Mouse (Mus musculus): ENCODE data around the gene Ak2. TPM values are rescaled to one million over a fixed set of nuclear protein-coding genes. Genes with fewer than 3 reads are reported as not detected.
A peak's percentile ranks its signal among the peaks of the same experiment; 100 is the strongest.

Ak2 gene
- polyA plus RNA-seq, 1 experiment from 2014 or later = 171 TPM

DNA sequence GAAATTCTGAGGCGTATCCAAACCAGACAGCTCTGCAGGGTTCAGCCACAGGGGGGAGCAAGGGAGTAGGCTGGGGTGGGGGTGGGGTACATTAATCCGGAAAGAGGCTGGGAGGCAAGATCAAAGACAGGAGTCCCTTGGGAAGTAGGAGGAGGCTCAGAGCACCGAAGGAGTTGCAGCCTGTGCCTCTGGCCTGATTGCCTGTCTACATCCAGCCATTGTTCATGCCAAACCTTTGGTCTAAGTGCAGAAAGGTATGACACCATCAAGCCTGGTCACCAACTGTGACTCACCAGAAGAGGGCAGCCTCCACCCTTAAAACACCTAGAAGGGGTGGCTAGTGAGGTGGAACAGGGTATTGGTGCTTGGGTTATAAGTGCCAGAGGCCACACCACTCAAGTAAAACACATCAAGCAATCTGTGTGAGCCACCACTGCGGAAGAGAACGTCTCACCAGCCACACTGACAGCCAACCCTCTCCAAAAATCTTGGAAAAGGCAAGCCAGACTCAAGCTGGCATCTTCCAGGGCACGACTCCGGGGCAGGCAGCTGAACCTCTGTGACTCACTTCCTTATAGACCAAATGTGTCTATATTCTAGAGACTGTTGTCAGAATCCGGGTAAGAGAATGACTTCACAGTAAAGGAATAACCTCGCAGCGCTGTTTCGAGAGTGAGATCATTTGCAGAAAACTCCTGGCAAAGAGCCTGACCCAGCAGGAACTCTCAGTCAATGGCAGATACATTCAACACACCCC, 34.4 kb upstream of the Ak2 start:
- no peaks in the 10 kb centered on the region for H3K36me3 ChIP-seq (ENCODE audit: control insufficient read depth, insufficient read depth, low read length)
- H3K4me2 ChIP-seq (replicated peaks; ENCODE audit: low read depth, low read length) = no peak overlapping the region
- no peak overlapping the region for H3K27ac ChIP-seq (ENCODE audit: low read depth, low read length)
- no peaks in the 10 kb centered on the region for H3K27me3 ChIP-seq (ENCODE audit: control insufficient read depth, insufficient read depth, low read length)
- H3K4me1 ChIP-seq (ENCODE audit: control insufficient read depth, insufficient read depth, low read length) = peaks cover 11% of the 10 kb centered on the region; the same call in 1 of the 2 replicates
- 0 out of 2 replicates have a peak, but pooled peaks have one; percentile 18 for ATAC-seq (ENCODE audit: low FRiP score, low TSS enrichment)
- H3K4me3 ChIP-seq (ENCODE audit: low read length) = no peak overlapping the region
- no peaks in the 10 kb centered on the region for H3K9me3 ChIP-seq (ENCODE audit: control insufficient read depth, low read length)
- H3K9ac ChIP-seq (ENCODE audit: low read depth, low read length) = no peak overlapping the region
- 47% methylated on average over 11 of the region's 11 CpGs for WGBS

DNA sequence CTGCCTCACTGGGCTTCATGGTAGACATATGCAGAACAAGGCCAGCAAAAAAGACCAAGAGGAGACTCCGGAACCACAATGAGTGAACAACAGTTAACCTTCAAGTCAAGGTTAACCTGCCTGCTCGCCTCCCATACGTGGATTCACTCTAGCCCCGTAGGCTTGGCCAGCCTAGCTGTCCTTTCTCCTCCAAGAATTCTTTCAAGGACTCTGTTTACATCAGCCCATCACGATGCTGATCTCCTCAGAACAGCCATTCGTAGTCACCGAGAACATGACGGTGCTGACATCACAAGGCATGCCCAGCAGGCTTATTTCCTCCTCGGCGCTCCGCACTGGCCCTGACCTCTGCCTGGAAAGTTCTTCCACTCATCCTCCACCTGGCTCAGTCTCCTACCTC, 33.6 kb upstream of the Ak2 start:
- Histone ChIP-seq H3K27me3 (ENCODE audit: control insufficient read depth, insufficient read depth, low read length) (no peaks in the 10 kb centered on the region), H3K4me2 (replicated peaks; ENCODE audit: low read depth, low read length) (no peak overlapping the region), H3K9me3 (ENCODE audit: control insufficient read depth, low read length) (no peaks in the 10 kb centered on the region), H3K4me1 (ENCODE audit: control insufficient read depth, insufficient read depth, low read length) (peaks cover 11% of the 10 kb centered on the region; the same call in 1 of the 2 replicates), H3K36me3 (ENCODE audit: control insufficient read depth, insufficient read depth, low read length) (no peaks in the 10 kb centered on the region), H3K9ac (ENCODE audit: low read depth, low read length) (no peak overlapping the region), H3K27ac (ENCODE audit: low read depth, low read length) (no peak overlapping the region), H3K4me3 (ENCODE audit: low read length) (no peak overlapping the region)
- 81% methylated on average over 11 of the region's 11 CpGs for WGBS
- ATAC-seq (ENCODE audit: low FRiP score, low TSS enrichment) = no peak

DNA sequence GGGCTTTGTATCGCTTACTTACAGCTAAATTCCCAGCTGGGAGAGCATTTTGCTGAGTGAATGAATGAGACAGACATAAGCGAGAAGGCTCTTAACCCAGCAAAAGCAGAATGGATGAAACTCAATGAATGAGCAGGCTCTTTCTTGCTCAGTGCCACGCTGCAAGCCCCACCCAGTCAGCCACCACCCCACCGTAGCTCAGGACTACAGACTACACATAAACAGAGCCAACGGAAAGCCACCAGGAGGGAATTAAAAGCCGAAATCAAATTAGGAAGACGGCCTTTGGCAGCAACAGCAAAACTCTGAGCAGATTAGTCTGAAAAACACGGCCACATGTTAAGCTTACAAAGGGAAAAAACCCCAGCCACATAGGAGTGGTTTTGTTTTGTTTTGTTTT, 32.9 kb upstream of the Ak2 start:
- no peak overlapping the region for H3K9ac ChIP-seq (ENCODE audit: low read depth, low read length)
- peaks cover 11% of the 10 kb centered on the region; the same call in 1 of the 2 replicates for H3K4me1 ChIP-seq (ENCODE audit: control insufficient read depth, insufficient read depth, low read length)
- H3K27me3 ChIP-seq (ENCODE audit: control insufficient read depth, insufficient read depth, low read length) = no peaks in the 10 kb centered on the region
- no peak overlapping the region for H3K4me2 ChIP-seq (replicated peaks; ENCODE audit: low read depth, low read length)
- WGBS = 87% methylated on average over 8 of the region's 8 CpGs
- no peaks in the 10 kb centered on the region for H3K36me3 ChIP-seq (ENCODE audit: control insufficient read depth, insufficient read depth, low read length)
- H3K27ac ChIP-seq (ENCODE audit: low read depth, low read length) = no peak overlapping the region
- H3K4me3 ChIP-seq (ENCODE audit: low read length) = no peak overlapping the region
- no peaks in the 10 kb centered on the region for H3K9me3 ChIP-seq (ENCODE audit: control insufficient read depth, low read length)
- ATAC-seq (ENCODE audit: low FRiP score, low TSS enrichment) = no peak

DNA sequence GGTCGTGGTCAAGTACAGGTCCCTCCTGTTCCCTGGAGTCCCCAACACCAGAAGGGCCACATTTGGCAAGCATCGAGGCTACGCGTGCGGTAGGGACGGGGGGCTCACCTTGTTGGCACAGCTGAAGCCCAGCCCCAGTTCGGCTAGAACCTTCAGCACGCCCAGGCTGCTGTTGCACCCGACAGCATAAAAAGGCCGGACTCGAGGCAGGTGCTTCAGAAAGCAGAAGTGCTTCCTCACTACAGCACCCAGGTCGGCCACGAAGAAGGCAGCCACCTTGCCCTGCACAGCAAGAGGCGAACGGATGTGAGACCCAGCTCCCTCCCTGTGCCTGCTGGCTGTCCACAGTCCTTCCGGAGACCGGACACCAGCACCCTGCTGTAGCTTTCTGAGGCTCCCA, 32.1 kb upstream of the Ak2 start:
- Histone ChIP-seq H3K9ac (ENCODE audit: low read depth, low read length) (no peak overlapping the region), H3K36me3 (ENCODE audit: control insufficient read depth, insufficient read depth, low read length) (no peaks in the 10 kb centered on the region), H3K4me1 (ENCODE audit: control insufficient read depth, insufficient read depth, low read length) (peaks cover 11% of the 10 kb centered on the region; the same call in 1 of the 2 replicates), H3K9me3 (ENCODE audit: control insufficient read depth, low read length) (no peaks in the 10 kb centered on the region), H3K4me3 (ENCODE audit: low read length) (no peak overlapping the region), H3K27me3 (ENCODE audit: control insufficient read depth, insufficient read depth, low read length) (no peaks in the 10 kb centered on the region), H3K4me2 (replicated peaks; ENCODE audit: low read depth, low read length) (no peak overlapping the region), H3K27ac (ENCODE audit: low read depth, low read length) (no peak overlapping the region)
- 86% methylated on average over 17 of the region's 17 CpGs for WGBS
- ATAC-seq (ENCODE audit: low FRiP score, low TSS enrichment) = no peak

- no peak for ATAC-seq (ENCODE audit: low FRiP score, low TSS enrichment)
Observed at GRCm38 (mm10) chr4:128961301-128962028, 30.3 kb upstream of the Ak2 start.

GRCm38 (mm10) chr4:128962029-128962925, 29.5 kb upstream of the Ak2 start, which contains the start of gene Azin2:
Azin2 (minus strand) TSS chr4:128962442.
- Histone ChIP-seq H3K4me3 (ENCODE audit: low read length) (peak within 1 kb of the TSS; percentile 66), H3K27me3 (ENCODE audit: control insufficient read depth, insufficient read depth, low read length) (no peaks in the 10 kb centered on the region), H3K4me1 (ENCODE audit: control insufficient read depth, insufficient read depth, low read length) (peaks cover 14% of the 10 kb centered on the region; the same call in 1 of the 2 replicates), H3K9ac (ENCODE audit: low read depth, low read length) (peak within 1 kb of the TSS; percentile 79), H3K9me3 (ENCODE audit: control insufficient read depth, low read length) (no peaks in the 10 kb centered on the region), H3K36me3 (ENCODE audit: control insufficient read depth, insufficient read depth, low read length) (no peaks in the 10 kb centered on the region), H3K27ac (ENCODE audit: low read depth, low read length) (peak within 1 kb of the TSS; percentile 53; the same call in 1 of the 2 replicates), H3K4me2 (replicated peaks; ENCODE audit: low read depth, low read length) (peak within 1 kb of the TSS; percentile 88)
- under 1% methylated on average over 55 of the region's 72 CpGs for WGBS
- peak; percentile 95 for ATAC-seq (ENCODE audit: low FRiP score, low TSS enrichment)

More at GRCm38 (mm10) chr4:128961301-128962028, 30.3 kb upstream of the Ak2 start:
- Histone ChIP-seq H3K36me3 (ENCODE audit: control insufficient read depth, insufficient read depth, low read length) (no peaks in the 10 kb centered on the region), H3K4me3 (ENCODE audit: low read length) (peak overlapping the region; percentile 66), H3K27ac (ENCODE audit: low read depth, low read length) (no peak overlapping the region), H3K9ac (ENCODE audit: low read depth, low read length) (peak overlapping the region; percentile 79), H3K4me2 (replicated peaks; ENCODE audit: low read depth, low read length) (peak overlapping the region; percentile 88), H3K4me1 (ENCODE audit: control insufficient read depth, insufficient read depth, low read length) (peaks cover 11% of the 10 kb centered on the region; the same call in 1 of the 2 replicates), H3K27me3 (ENCODE audit: control insufficient read depth, insufficient read depth, low read length) (no peaks in the 10 kb centered on the region), H3K9me3 (ENCODE audit: control insufficient read depth, low read length) (no peaks in the 10 kb centered on the region)
- 6% methylated on average over 16 of the region's 16 CpGs for whole genome bisulfite sequencing

- Histone ChIP-seq H3K27me3 (ENCODE audit: control insufficient read depth, insufficient read depth, low read length) (no peaks in the 10 kb centered on the region), H3K9me3 (ENCODE audit: control insufficient read depth, low read length) (no peaks in the 10 kb centered on the region), H3K9ac (ENCODE audit: low read depth, low read length) (no peak overlapping the region; the same call in 1 of the 2 replicates), H3K36me3 (ENCODE audit: control insufficient read depth, insufficient read depth, low read length) (no peaks in the 10 kb centered on the region), H3K27ac (ENCODE audit: low read depth, low read length) (no peak overlapping the region), H3K4me1 (ENCODE audit: control insufficient read depth, insufficient read depth, low read length) (peaks cover 8% of the 10 kb centered on the region; the same call in 1 of the 2 replicates), H3K4me3 (ENCODE audit: low read length) (peak overlapping the region; percentile 66), H3K4me2 (replicated peaks; ENCODE audit: low read depth, low read length) (peak overlapping the region; percentile 88)
- ATAC-seq (ENCODE audit: low FRiP score, low TSS enrichment) = no peak
- WGBS = 6% methylated on average over 9 of the region's 9 CpGs
Observed at GRCm38 (mm10) chr4:128962926-128963290, 28.9 kb upstream of the Ak2 start.

GRCm38 (mm10) chr4:128966751-128967150, 25.0 kb upstream of the Ak2 start:
- Histone ChIP-seq H3K4me2 (replicated peaks; ENCODE audit: low read depth, low read length) (no peak overlapping the region), H3K9ac (ENCODE audit: low read depth, low read length) (no peak overlapping the region), H3K27ac (ENCODE audit: low read depth, low read length) (no peak overlapping the region), H3K4me3 (ENCODE audit: low read length) (no peak overlapping the region), H3K36me3 (ENCODE audit: control insufficient read depth, insufficient read depth, low read length) (no peaks in the 10 kb centered on the region), H3K27me3 (ENCODE audit: control insufficient read depth, insufficient read depth, low read length) (no peaks in the 10 kb centered on the region), H3K4me1 (ENCODE audit: control insufficient read depth, insufficient read depth, low read length) (0 out of 2 replicates have a peak, but pooled peaks cover 3% of the 10 kb centered on the region), H3K9me3 (ENCODE audit: control insufficient read depth, low read length) (no peaks in the 10 kb centered on the region)
- 52% methylated on average over 7 of the region's 7 CpGs for WGBS
- no peak for ATAC-seq (ENCODE audit: low FRiP score, low TSS enrichment)

Data from kidney, embryonic 14.5 days (tissue).